In genomic region chr2:135887805-135888204, GRCm38 (mm10) we compare ENCODE assay signal across 22 mouse cellular contexts.
"Had no signal": no experiment of that assay in that cellular context is flagged by ENCODE, and none has a peak within 500 bp of the region (broad histone marks: within the 10 kb centered on the region; RNA-seq: fewer than 3 reads in every experiment).

No protein-coding gene starts in this region.

- H3K27ac ChIP-seq: liver, embryonic 13.5 days; liver, embryonic 15.5 days; lung, embryonic 15.5 days; macrophage; midbrain, embryonic 10.5 days; neural tube, embryonic 13.5 days; neural tube, embryonic 15.5 days had no signal

- H3K36me3 ChIP-seq: liver, embryonic 13.5 days; liver, embryonic 15.5 days; lung, embryonic 15.5 days; midbrain, embryonic 10.5 days; neural tube, embryonic 13.5 days; neural tube, embryonic 15.5 days had no signal

- H3K4me3 ChIP-seq: liver, embryonic 13.5 days; liver, embryonic 15.5 days; lung, embryonic 15.5 days; megakaryocyte, embryonic 14.5 days; midbrain, embryonic 10.5 days; neural tube, embryonic 13.5 days; neural tube, embryonic 15.5 days had no signal

- H3K9me3 ChIP-seq: liver, embryonic 13.5 days; liver, embryonic 15.5 days; lung, embryonic 15.5 days; megakaryocyte, embryonic 14.5 days; midbrain, embryonic 10.5 days; neural tube, embryonic 13.5 days; neural tube, embryonic 15.5 days had no signal

- DNase-seq: liver, embryonic 13.5 days; liver, postnatal 0 days; lung, adult 2 months; lung, postnatal 14 days; midbrain, embryonic 14.5 days; retina, postnatal 1 day; right cerebral cortex, adult 18-20 months; right cerebral cortex, postnatal 25 days; right cerebral cortex, postnatal 4 days; spleen, adult 18-20 months; thymus, adult 18-20 months; thymus, postnatal 14 days; thymus, postnatal 36 days had no signal

- ATAC-seq: liver, postnatal 0 days; lung, postnatal 0 days; midbrain, embryonic 16.5 days had no signal

- H3K27me3 ChIP-seq: liver, embryonic 13.5 days; liver, embryonic 15.5 days; lung, embryonic 15.5 days; megakaryocyte, embryonic 14.5 days; neural tube, embryonic 13.5 days; neural tube, embryonic 15.5 days had no signal

- H3K4me1 ChIP-seq: midbrain, embryonic 10.5 days had no signal
